Mouse (Mus musculus) midbrain, embryonic 10.5 days (tissue): ENCODE results near the gene Kremen1. TPM values are rescaled to one million over a fixed set of nuclear protein-coding genes. Genes with fewer than 3 reads are reported as not detected.

ENCODE experiments used
- DNase-seq: peaks from one replicate; pipeline ENCODE4 v3.0.0-alpha.2; 2017; ENCODE audit warnings: low spot score
- H3K27ac ChIP-seq: fragments of 300-500 bp; sonication (generic); replicated peaks from 2 replicates; pipeline ENCODE4 v1.5.1; 2016; ENCODE audit warnings: mild to moderate bottlenecking
- H3K27me3 ChIP-seq: fragments of 300-500 bp; sonication (generic); 2 replicates; pipeline ENCODE4 v1.6.1; 2016; ENCODE audit warnings: low read depth, mild to moderate bottlenecking; ENCODE audit not compliant: poor library complexity, severe bottlenecking
- H3K36me3 ChIP-seq: fragments of 300-500 bp; sonication (generic); 2 replicates; pipeline ENCODE4 v1.6.1; 2016; ENCODE audit warnings: mild to moderate bottlenecking, moderate library complexity
- H3K4me1 ChIP-seq: fragments of 300-500 bp; sonication (generic); 2 replicates; pipeline ENCODE4 v1.6.1; 2016
- H3K4me3 ChIP-seq: fragments of 300-500 bp; sonication (generic); 2 replicates; pipeline ENCODE4 v1.5.1; 2016; ENCODE audit warnings: mild to moderate bottlenecking, moderate library complexity
- H3K9me3 ChIP-seq: fragments of 300-500 bp; sonication (generic); replicated peaks from 2 replicates; pipeline ENCODE4 v1.6.1; 2016; ENCODE audit warnings: mild to moderate bottlenecking
- WGBS: fragments of 180-500 bp; shearing (Covaris S2); methylation state at CpG from one replicate; pipeline ENCODE4 v1.1.7; 2016; 5-methylcytosine and 5-hydroxymethylcytosine counted together
- polyA plus RNA-seq: library from polyadenylated mRNA; unstranded; fragments of >200 nt; fragmentation: Nextera tagmentation; extraction: Ambion mirVana; gene quantifications from 2 replicates; pipeline ENCODE4 v1.2.1, GENCODE M21; 2016

The Kremen1 gene
- polyA plus RNA-seq, 1 experiment from 2014 or later = 11.1 TPM

GRCm38 (mm10) chr11:5242158-5242557 lies 19.2 kb downstream of the Kremen1 start:
- Histone ChIP-seq H3K36me3 (peaks cover 28% of the 10 kb centered on the region), H3K9me3 (no peaks in the 10 kb centered on the region), H3K27me3 (no peaks in the 10 kb centered on the region; the same call in 1 of the 2 replicates), H3K27ac (no peak overlapping the region), H3K4me3 (no peak overlapping the region), H3K4me1 (peaks cover 43% of the 10 kb centered on the region)
- WGBS = 88% methylated on average over 8 of the region's 8 CpGs
- DNase-seq = no peak

GRCm38 (mm10) chr11:5239706-5240690 lies 21.4 kb downstream of the Kremen1 start:
- Histone ChIP-seq H3K9me3 (no peaks in the 10 kb centered on the region), H3K27me3 (no peaks in the 10 kb centered on the region; the same call in 1 of the 2 replicates), H3K4me3 (peak overlapping the region; percentile 25; the same call in 1 of the 2 replicates), H3K36me3 (peaks cover 32% of the 10 kb centered on the region), H3K27ac (peak overlapping the region; percentile 80), H3K4me1 (peaks cover 50% of the 10 kb centered on the region)
- peak; percentile 73 for DNase-seq
- 10% methylated on average over 10 of the region's 10 CpGs for WGBS

DNA sequence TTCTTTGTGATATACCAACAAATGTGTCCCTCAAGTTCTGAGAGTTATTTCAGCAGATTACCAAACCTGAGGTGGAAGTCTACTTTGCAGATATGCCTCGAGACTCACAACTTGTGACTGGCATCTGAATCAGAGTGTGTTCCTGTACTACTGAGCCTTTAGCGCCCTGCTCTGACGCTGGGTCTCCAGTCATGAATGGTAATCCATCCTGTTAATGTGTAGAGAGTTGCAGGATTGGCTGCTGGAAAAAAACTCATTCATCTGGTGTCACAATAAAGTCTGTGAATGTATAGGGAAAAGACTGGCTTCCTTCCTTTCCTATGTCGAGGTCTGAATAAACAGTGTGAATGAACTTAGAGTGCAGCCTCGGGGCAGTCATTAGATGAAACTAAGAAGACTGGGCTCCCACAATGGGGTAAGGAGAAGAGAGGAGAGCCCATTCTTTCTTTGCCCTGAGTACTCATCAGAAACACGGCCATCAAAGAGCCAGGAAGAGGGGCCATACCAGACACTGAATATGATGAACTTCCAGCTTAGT lies 41.4 kb downstream of the Kremen1 start:
- Histone ChIP-seq H3K9me3 (no peaks in the 10 kb centered on the region), H3K4me1 (peaks cover 24% of the 10 kb centered on the region), H3K36me3 (no peaks in the 10 kb centered on the region), H3K27ac (no peak overlapping the region), H3K4me3 (no peak overlapping the region), H3K27me3 (no peaks in the 10 kb centered on the region)
- DNase-seq = no peak
- 61% methylated on average over 6 of the region's 6 CpGs for WGBS

DNA sequence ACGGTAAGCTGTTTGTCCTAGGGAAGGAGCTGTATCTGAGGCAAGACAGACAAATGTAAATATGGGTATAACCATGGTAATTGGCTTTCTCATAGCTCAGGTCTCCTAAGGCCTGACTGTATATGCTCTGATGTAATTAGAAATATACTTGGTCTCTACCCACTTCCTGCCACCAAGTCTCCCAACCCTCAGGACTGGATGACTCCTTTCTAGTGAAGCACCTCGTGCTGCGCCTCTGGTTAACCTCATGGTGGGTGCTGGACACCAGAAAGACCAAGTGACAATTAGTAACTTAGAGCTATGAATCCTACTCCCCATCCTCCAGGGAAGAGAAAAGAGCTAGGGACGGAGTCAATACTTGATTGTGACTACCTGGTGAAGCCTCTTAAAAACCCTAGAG lies 42.0 kb downstream of the Kremen1 start:
- H3K4me3 ChIP-seq = no peak overlapping the region
- no peaks in the 10 kb centered on the region for H3K27me3 ChIP-seq
- no peak for DNase-seq
- H3K4me1 ChIP-seq = peaks cover 23% of the 10 kb centered on the region
- H3K27ac ChIP-seq = no peak overlapping the region
- WGBS = 92% methylated on average over 4 of the region's 4 CpGs
- H3K9me3 ChIP-seq = no peaks in the 10 kb centered on the region
- H3K36me3 ChIP-seq = 0 out of 2 replicates have a peak, but pooled peaks cover 3% of the 10 kb centered on the region

GRCm38 (mm10) chr11:5215401-5216187 lies 45.8 kb downstream of the Kremen1 start:
- no peaks in the 10 kb centered on the region for H3K27me3 ChIP-seq
- H3K4me1 ChIP-seq = peaks cover 26% of the 10 kb centered on the region
- no peak overlapping the region for H3K27ac ChIP-seq
- H3K4me3 ChIP-seq = no peak overlapping the region
- 90% methylated on average over 14 of the region's 14 CpGs for WGBS
- no peaks in the 10 kb centered on the region for H3K9me3 ChIP-seq
- 0 out of 2 replicates have a peak, but pooled peaks cover 5% of the 10 kb centered on the region for H3K36me3 ChIP-seq
- DNase-seq = no peak

DNA sequence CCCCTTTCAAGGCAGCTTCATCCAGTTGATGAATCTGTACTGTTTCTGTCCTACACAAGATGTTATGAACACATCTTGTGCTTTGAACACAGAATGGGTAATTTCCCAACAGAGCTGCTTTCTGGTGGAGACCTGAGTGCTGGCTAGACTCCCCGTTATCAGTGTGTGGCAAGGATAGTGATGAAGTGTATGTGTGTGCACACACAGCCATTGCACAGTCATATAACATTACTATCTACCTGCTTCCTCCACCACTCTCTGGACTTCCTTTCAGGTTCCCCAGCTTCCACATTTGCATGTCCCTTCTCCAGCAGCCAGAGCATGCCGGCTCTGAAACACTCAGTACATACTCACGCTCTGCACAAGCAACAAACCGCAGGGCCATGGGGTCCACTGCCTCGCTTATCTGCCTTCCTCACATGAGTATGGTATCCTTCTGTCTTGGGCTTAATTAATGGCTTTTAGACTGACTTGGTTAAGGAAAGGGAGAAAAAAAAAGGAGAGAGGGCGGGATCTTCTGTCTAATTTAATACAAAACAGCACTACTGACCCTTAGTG lies 46.8 kb downstream of the Kremen1 start:
- DNase-seq = no peak
- Histone ChIP-seq H3K27ac (no peak overlapping the region), H3K4me3 (no peak overlapping the region), H3K36me3 (peaks cover 9% of the 10 kb centered on the region; the same call in 1 of the 2 replicates), H3K27me3 (no peaks in the 10 kb centered on the region), H3K9me3 (no peaks in the 10 kb centered on the region), H3K4me1 (peaks cover 16% of the 10 kb centered on the region)
- WGBS = 90% methylated on average over 6 of the region's 6 CpGs

DNA sequence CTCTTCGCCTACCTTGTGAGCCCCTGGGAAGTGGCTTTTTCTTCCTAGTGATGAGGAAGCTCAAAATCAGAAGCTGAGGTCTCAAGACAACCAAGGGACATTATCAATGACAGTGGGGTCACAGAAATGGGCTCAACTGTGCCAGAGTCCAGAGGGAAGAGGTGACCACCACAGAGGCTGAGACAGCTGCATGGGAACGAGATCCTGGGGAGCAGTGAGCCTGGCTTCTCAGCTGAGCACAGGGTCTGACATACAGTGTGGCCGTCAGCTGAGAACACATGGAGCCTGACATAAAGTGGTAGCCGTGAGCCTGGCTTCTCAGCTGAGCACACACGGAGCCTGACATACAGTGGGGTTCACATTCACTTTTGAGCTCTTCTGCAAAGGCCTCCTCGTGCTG lies 58.3 kb downstream of the Kremen1 start:
- no peaks in the 10 kb centered on the region for H3K27me3 ChIP-seq
- WGBS = 86% methylated on average over 6 of the region's 6 CpGs
- no peak for DNase-seq
- peaks cover 13% of the 10 kb centered on the region; the same call in 1 of the 2 replicates for H3K36me3 ChIP-seq
- no peak overlapping the region for H3K4me3 ChIP-seq
- H3K9me3 ChIP-seq = no peaks in the 10 kb centered on the region
- no peak overlapping the region for H3K27ac ChIP-seq
- H3K4me1 ChIP-seq = peaks cover 36% of the 10 kb centered on the region

DNA sequence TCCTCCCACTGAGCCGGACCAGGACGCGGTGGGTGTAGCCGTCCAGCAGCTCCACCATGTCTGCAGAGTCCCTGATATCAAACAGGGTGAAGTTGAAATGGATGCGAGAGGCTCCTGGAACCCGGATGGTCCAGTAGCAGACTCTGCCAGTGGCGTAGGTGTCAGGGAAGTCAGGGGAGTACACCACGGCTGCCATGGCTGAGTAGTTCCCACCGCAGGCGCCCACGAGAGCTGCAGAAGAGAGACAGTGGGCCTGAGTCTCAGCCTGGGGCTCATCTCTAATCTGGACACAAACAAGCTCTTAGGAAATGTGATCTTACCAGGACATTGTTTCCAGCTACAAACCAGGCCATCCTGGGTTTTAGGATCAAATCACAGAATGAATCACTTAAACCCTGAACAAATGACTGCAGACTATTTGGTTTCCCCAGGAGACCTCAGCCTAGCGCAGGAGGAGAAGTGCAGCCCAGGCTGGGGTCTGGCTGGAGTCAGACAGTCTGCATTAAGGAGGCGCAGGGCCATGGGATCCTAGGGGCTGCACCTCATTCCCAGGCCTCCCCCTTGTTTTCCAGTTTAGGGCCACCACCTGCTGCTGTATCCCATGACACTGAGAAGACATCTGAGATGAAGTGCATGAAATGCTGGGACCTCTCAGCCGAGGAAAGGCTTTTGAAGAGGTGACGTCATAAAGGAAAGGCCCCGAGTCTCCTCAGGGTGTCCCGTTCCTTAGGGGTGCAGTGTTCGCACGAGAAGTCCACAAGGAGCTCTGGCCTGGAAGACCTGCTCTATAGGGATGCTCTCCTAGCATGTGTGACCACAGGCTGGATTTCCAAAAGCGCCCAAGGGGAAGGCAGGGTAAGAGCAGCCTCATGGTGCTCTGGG lies 59.3 kb downstream of the Kremen1 start:
- H3K36me3 ChIP-seq = peaks cover 22% of the 10 kb centered on the region
- H3K4me3 ChIP-seq = no peak overlapping the region
- peaks cover 32% of the 10 kb centered on the region for H3K4me1 ChIP-seq
- no peak for DNase-seq
- H3K27me3 ChIP-seq = no peaks in the 10 kb centered on the region
- no peaks in the 10 kb centered on the region for H3K9me3 ChIP-seq
- peak overlapping the region; percentile 23; the same call in 1 of the 2 replicates for H3K27ac ChIP-seq
- 79% methylated on average over 20 of the region's 20 CpGs for WGBS

- H3K4me3 ChIP-seq = no peak overlapping the region
- DNase-seq = no peak
- H3K4me1 ChIP-seq = peaks cover 23% of the 10 kb centered on the region
- peaks cover 23% of the 10 kb centered on the region for H3K36me3 ChIP-seq
- WGBS = 93% methylated on average over 2 of the region's 2 CpGs
- no peaks in the 10 kb centered on the region for H3K9me3 ChIP-seq
- H3K27ac ChIP-seq = no peak overlapping the region
- no peaks in the 10 kb centered on the region for H3K27me3 ChIP-seq
These were observed 61.5 kb downstream of the Kremen1 start for GRCm38 (mm10) chr11:5199879-5200278.

DNA sequence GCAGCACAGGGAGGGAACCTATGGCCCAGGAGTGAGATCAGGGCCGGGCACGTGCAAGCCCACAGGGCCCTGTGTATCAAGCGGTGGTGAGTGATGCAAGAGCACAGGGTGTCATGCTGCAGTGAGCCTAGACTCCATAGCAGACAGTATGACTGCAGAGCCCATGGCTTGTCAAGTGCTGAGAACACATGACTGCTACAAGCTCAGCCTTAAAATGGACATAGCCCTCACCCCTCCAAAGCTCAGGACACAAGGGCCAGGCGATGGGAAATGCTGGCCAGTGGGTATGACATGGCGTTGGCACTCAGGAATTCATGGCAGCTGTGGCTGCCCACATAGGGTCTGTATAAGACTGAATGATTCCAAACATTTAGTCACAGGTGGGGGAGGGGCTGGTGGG lies 64.3 kb downstream of the Kremen1 start:
- Histone ChIP-seq H3K27ac (peak overlapping the region; percentile 43; the same call in 1 of the 2 replicates), H3K4me1 (peaks cover 24% of the 10 kb centered on the region), H3K9me3 (no peaks in the 10 kb centered on the region), H3K27me3 (no peaks in the 10 kb centered on the region), H3K4me3 (no peak overlapping the region), H3K36me3 (peaks cover 28% of the 10 kb centered on the region)
- no peak for DNase-seq
- 88% methylated on average over 5 of the region's 5 CpGs for WGBS

DNA sequence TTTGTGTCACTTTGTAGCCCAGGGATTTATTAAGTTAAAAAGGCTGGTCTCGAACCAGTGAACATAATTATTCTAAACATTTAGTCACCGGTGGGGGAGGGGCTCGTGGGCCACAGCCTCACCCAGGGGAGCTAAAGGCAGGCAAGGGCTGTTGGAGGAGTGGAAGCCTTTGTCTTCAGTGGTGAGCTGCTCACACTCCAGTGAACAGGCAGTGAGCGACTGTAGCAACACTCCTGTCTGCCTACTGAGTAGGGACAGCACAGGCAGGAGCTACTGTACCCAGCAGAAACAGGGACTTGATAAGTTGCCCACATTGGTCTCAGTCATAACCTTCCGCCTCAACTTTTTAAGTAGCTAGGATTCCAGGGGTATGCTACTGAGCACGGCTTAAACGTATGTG lies 64.8 kb downstream of the Kremen1 start:
- Histone ChIP-seq H3K4me3 (no peak overlapping the region), H3K27me3 (no peaks in the 10 kb centered on the region), H3K9me3 (no peaks in the 10 kb centered on the region), H3K27ac (peak overlapping the region; percentile 43; the same call in 1 of the 2 replicates), H3K36me3 (peaks cover 28% of the 10 kb centered on the region), H3K4me1 (peaks cover 26% of the 10 kb centered on the region)
- 63% methylated on average over 7 of the region's 7 CpGs for WGBS
- DNase-seq = no peak
